Mouse (Mus musculus): Measurements from ENCODE around the gene Psmc3. TPM values are rescaled to one million over a fixed set of nuclear protein-coding genes. Genes with fewer than 3 reads are reported as not detected.
A peak's percentile ranks its signal among the peaks of the same experiment; 100 is the strongest.
"Not testable (repeated sequence)": the region's sequence is repeated elsewhere in the genome, so short reads cannot be mapped to it uniquely, and the experiment has no call there.

Psmc3 gene
- polyA plus RNA-seq, 3 experiments from 2014 or later: 197 to 219 (median 204) TPM

DNA sequence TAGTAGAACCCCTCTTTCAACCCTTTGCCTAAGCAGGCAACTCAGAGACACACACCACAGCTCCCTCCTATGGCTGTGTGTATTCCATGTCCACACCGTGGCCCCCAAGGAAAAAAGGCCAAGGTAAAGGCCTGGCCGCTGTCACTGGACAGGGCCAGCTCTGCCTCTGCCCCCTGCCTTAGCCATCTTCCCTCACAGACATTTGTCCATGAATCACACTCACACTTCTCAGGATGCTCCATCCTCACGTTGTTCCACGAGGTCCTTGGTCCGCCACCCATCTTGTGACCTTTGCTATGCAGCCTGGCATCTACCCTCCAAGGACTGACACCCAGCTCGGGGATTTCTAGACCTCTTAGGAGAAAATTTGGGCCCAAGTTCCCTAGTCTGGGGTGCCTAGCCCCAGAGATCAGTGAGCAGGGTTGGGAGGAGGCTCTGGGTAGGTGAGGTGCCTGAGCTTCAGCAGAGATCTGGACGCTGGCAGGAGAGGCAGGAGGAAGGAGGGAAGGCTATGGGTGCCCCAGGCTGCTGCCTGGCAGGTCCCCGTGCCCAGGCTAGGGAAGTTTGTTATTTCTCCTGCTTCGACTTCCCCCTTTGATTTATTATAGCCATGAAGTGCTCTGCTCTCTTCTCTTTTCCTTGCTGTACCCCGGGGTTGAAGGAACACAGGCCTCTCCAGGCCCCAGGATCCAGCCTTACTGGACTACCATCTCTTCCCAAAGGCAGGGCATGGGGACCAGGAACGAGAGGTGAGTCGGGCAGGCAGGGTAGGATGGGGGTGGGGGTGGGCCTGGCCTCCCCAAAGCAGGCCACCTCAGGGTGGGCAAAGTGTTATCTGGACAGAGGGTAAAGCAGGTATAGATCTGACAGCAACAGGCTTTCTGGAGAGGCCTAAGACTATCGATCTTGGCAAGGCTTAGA lies 28.2 kb downstream of the Psmc3 start, which contains the start of gene Spi1:
Spi1 (plus strand) TSS at position 616 of the 921 bp plus-strand sequence.
- no peak for ATAC-seq

DNA sequence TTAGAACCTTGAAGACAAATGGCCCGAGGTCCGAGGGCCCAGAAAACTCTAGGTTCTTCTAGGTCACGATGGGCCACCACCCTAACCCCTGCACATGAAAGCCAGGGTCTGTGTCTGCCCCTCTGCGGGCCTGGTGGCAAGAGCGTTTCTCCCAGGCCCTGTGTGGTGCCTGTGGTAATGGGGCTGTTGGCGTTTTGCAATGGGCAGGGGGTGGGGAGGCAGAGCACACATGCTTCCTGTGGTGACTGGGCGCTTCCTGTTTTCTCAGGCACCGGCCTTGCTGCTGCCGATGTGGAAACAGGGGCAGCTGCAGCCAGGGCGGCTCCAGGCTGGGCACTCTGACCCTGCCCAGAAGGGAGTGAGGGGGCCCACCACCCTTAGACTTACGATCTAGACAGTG lies 29.0 kb downstream of the Psmc3 start:
- ATAC-seq: peak; percentile 78

DNA sequence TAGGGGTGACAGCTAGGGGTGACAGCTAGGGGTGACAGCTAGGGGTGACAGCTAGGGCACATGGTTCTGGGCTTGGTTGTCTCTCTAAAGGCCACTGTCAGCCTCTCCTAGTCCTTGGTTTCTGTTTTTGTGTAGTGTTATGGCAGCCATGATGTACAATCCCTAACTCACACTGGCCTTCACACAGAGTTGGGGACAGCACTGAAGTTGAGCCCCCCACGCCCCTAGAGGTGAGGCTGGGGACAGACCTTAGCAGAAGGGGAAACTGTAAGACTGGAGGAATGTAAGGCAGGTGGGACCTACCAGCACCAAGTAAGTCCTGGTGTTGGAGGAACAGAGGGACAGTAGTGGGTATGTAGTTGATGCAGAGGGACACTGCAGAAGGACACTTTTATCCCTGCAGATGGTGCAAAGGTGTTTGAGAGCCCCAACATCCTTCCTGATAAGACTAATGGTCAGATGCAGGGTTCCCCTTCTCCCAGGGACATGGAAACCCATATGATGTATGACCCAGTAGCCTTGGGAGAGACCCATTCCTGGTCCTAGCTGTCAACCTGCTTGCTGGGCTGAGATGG lies 29.6 kb downstream of the Psmc3 start:
- ATAC-seq: no peak

GRCm38 (mm10) chr2:91084179-91084820 lies 30.5 kb downstream of the Psmc3 start:
- no peak for ATAC-seq

- ATAC-seq: no peak
Observed at GRCm38 (mm10) chr2:91085494-91086391, 31.9 kb downstream of the Psmc3 start.

- ATAC-seq: no peak
Observed at GRCm38 (mm10) chr2:91086392-91087237, 32.8 kb downstream of the Psmc3 start.

- ATAC-seq: no peak
Observed at GRCm38 (mm10) chr2:91087453-91087852, 33.6 kb downstream of the Psmc3 start.

GRCm38 (mm10) chr2:91088987-91089386 lies 35.2 kb downstream of the Psmc3 start:
- ATAC-seq: no peak

- ATAC-seq: no peak
Observed at GRCm38 (mm10) chr2:91090208-91090607, 36.4 kb downstream of the Psmc3 start.

GRCm38 (mm10) chr2:91090827-91091226 lies 37.0 kb downstream of the Psmc3 start:
- ATAC-seq: no peak

- no peak for ATAC-seq
Observed at GRCm38 (mm10) chr2:91096524-91096923, 42.7 kb downstream of the Psmc3 start.

DNA sequence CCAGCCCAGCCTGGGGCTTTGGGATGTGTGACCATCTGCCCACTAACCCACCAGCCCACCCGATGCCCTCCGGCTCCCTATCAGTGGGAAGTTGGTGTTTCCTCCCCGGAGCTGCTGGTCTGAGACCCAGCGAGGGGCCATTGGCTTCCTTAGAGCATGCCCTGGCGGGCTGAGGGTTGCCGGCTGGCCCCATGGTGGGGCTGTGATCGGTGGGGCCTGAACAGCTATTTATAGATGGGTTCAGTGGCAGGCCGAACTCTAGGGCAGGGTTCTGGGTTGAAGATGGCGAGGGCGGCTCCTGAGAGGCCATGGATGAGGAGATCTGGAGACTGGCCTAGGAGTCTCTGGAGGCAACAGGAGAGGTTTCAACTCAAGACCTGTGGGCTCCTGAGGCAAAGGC lies 43.2 kb downstream of the Psmc3 start:
- no peak for ATAC-seq

DNA sequence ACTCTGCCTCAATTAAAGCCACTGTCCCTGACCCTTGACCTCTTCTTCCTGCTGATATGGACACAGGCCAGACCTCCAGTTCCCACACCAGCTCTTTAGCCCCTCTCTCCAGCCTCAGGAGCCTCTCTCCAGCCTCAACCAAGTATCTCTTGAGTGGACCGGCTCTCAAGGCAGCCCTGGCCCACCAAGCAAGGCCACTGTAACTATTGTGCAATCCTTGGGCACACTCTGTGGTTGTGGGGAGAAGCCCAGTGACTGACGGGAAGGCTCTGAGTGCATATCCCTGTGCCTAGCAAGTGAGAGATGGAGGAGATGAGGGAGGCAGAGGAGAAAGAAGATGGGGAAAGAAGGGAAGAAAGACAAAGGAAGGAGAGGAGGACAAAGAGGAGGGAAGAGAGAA lies 44.3 kb downstream of the Psmc3 start:
- no peak for ATAC-seq

- ATAC-seq: peak; percentile 94
Observed at GRCm38 (mm10) chr2:91101124-91101740, 47.4 kb downstream of the Psmc3 start.

- ATAC-seq: no peak
Observed at GRCm38 (mm10) chr2:91108156-91108555, 54.3 kb downstream of the Psmc3 start.

- ATAC-seq: no peak
Observed at GRCm38 (mm10) chr2:91109241-91109640, 55.4 kb downstream of the Psmc3 start.

GRCm38 (mm10) chr2:91109807-91110385 lies 56.1 kb downstream of the Psmc3 start:
- no peak for ATAC-seq

GRCm38 (mm10) chr2:91110429-91110828 lies 56.6 kb downstream of the Psmc3 start:
- ATAC-seq: no peak

GRCm38 (mm10) chr2:91111832-91112231 lies 58.0 kb downstream of the Psmc3 start:
- not testable (repeated sequence) for ATAC-seq

DNA sequence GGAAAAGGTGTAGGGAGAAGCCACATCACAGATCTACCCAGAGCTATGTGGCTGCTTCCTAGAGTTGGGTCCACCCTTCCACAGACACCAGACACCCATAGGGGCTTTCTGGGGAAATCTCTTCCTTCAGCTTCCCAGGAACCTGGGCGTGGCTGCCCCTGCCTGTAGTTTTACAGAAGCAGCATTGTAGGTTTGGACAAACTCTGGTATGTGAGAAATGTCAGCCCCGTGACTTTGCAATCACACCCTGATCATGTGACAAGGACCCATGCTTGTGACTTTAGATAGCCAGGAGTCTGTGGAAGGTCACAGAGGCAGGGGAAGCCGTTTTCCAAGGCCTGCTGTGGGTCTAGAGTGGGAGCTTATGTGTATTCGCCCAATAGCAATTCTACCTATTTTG lies 58.7 kb downstream of the Psmc3 start:
- no peak for ATAC-seq

DNA sequence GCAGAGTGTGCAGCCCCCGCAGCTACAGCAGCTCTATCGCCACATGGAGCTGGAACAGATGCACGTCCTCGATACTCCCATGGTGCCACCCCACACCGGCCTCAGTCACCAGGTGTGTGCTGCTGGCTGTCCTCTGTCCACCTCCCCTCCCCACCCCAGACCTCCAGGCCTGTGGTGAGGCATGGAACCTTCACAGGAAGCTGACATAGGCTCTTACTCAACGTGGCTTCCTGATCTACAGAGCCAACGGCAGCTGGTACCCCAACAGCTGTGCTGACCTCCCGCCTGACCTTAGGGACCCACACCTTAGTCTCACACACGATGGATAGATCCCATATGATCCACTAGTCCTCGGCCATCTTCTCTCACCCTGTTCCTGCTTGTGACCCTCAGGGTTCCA lies 59.5 kb downstream of the Psmc3 start:
- ATAC-seq: no peak
